Mouse (Mus musculus) heart, embryonic 11.5 days (tissue): Measurements from ENCODE around the gene Zzef1. TPM values are rescaled to one million over a fixed set of nuclear protein-coding genes. Genes with fewer than 3 reads are reported as not detected.

Source experiments
- ATAC-seq: fragments of 200-750 bp; cut with Nextera tagmentation; replicated peaks from 2 replicates; pipeline ENCODE4 v1.8.0; 2017; ENCODE audit warnings: moderate library complexity; ENCODE audit not compliant: insufficient number of reproducible peaks, low FRiP score, low TSS enrichment
- H3K27ac ChIP-seq: fragments of 300-500 bp; sonication (generic); 2 replicates; pipeline ENCODE4 v1.5.1; 2014; ENCODE audit warnings: mild to moderate bottlenecking, low read depth, low read length
- H3K27me3 ChIP-seq: fragments of 300-500 bp; sonication (generic); 2 replicates; pipeline ENCODE4 v1.6.1; 2014; ENCODE audit warnings: mild to moderate bottlenecking, low read length, mixed read lengths; ENCODE audit not compliant: control insufficient read depth, insufficient read depth
- H3K36me3 ChIP-seq: fragments of 300-500 bp; sonication (generic); 2 replicates; pipeline ENCODE4 v1.6.1; 2014; ENCODE audit warnings: mild to moderate bottlenecking, low read length, moderate library complexity, mixed read lengths; ENCODE audit not compliant: control insufficient read depth, insufficient read depth
- H3K4me1 ChIP-seq: fragments of 300-500 bp; sonication (generic); 2 replicates; pipeline ENCODE4 v1.6.1; 2014; ENCODE audit warnings: low read length; ENCODE audit not compliant: control insufficient read depth, insufficient read depth
- H3K4me2 ChIP-seq: fragments of 300-500 bp; sonication (generic); 2 replicates; pipeline ENCODE4 v1.6.1; 2014; ENCODE audit warnings: mild to moderate bottlenecking, moderate library complexity
- H3K4me3 ChIP-seq: fragments of 300-500 bp; sonication (generic); 2 replicates; pipeline ENCODE4 v1.5.1; 2014; ENCODE audit warnings: low read depth, low read length
- H3K9ac ChIP-seq: fragments of 300-500 bp; sonication (generic); 2 replicates; pipeline ENCODE4 v1.6.1; 2014; ENCODE audit warnings: mild to moderate bottlenecking, low read depth, low read length, moderate library complexity
- H3K9me3 ChIP-seq: fragments of 300-500 bp; sonication (generic); replicated peaks from 2 replicates; pipeline ENCODE4 v1.6.1; 2016; ENCODE audit warnings: low read length; ENCODE audit not compliant: control insufficient read depth
- WGBS: fragments of 180-500 bp; shearing (Covaris S2); extraction: QIAGEN DNeasy Blood & Tissue Kit; methylation state at CpG from one replicate; pipeline ENCODE4 v1.1.7; 2014; ENCODE audit not compliant: insufficient replicate concordance; 5-methylcytosine and 5-hydroxymethylcytosine counted together
- polyA plus RNA-seq: library from polyadenylated mRNA; unstranded; fragments of >200 nt; fragmentation: Nextera tagmentation; extraction: Ambion mirVana; gene quantifications from 2 replicates; pipeline ENCODE4 v1.2.1, GENCODE M21; 2014

Gene Zzef1
- polyA plus RNA-seq, 1 experiment from 2014 or later, result 7.9 TPM

DNA sequence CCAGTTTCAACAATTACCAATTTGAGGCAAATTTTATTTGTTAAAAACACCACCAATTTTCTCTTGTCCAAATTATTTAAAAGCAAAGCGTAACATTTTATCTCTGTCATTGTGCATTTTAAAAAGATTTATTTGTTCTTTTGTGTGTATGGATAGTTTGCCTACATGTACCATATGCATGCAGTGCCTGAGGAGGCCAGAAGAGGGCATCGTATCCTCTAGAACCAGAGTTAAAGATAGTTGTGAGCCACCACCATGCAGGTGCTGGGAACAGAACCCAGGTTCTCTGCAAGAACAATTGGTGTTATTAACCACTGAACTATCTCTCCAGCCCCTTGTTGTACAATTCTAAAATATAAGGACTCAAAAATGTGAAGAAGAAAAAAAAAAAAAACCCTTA lies 18.2 kb downstream of the Zzef1 start:
- Histone ChIP-seq H3K9me3 (no peaks in the 10 kb centered on the region), H3K27ac (no peak overlapping the region), H3K4me1 (no peaks in the 10 kb centered on the region), H3K36me3 (no peaks in the 10 kb centered on the region; the same call in 1 of the 2 replicates), H3K4me3 (no peak overlapping the region), H3K9ac (no peak overlapping the region), H3K4me2 (no peak overlapping the region), H3K27me3 (no peaks in the 10 kb centered on the region)
- no peak for ATAC-seq
- 79% methylated on average over 2 of the region's 2 CpGs for WGBS

DNA sequence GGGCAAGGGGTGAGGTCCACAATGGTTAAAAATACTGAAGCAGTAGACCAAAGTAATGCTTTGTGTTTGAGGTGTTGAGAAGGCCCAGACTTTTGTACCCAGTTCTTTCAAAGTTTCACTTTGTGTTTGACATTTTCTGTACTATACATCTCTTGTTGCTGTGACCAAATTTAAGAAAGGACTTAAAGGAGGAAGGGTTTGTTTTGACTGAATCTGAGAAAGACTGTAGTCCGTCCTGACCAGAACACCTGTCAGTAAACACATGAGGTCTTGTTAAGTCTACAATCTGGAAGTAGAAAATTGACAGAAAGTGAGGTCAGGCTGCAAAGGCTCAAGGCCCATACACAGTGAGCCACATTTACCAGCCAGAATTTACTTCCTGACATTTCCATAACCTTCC lies 20.8 kb downstream of the Zzef1 start:
- 97% methylated on average over 1 of the region's 1 CpGs for WGBS
- H3K4me1 ChIP-seq, result no peaks in the 10 kb centered on the region
- H3K36me3 ChIP-seq, result peaks cover 6% of the 10 kb centered on the region
- H3K9ac ChIP-seq, result no peak overlapping the region
- H3K4me2 ChIP-seq, result no peak overlapping the region
- no peak overlapping the region for H3K27ac ChIP-seq
- no peaks in the 10 kb centered on the region for H3K27me3 ChIP-seq
- no peak for ATAC-seq
- H3K9me3 ChIP-seq, result no peaks in the 10 kb centered on the region
- H3K4me3 ChIP-seq, result no peak overlapping the region

DNA sequence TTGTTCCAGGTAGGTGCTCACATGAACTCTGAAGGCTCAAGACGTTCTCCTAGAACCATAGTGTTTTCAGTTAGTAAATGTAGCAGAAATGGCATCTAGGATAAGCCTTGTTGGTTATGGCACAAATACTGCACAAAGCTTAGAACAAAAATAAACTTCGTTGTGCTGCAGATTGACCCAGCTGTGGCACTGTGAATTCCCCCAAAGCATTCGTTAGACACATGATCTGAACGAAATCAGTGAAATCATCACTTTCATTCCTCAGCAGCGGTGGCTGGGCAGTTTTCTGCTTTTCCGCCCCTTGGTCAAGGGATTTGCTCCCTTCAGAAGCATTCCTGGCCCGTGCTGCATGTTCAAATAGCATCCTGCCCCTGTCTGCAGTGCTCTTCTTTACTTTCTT lies 22.0 kb downstream of the Zzef1 start:
- H3K27ac ChIP-seq, result no peak overlapping the region
- peaks cover 6% of the 10 kb centered on the region for H3K36me3 ChIP-seq
- 87% methylated on average over 7 of the region's 7 CpGs for whole genome bisulfite sequencing
- no peaks in the 10 kb centered on the region for H3K27me3 ChIP-seq
- H3K9ac ChIP-seq, result no peak overlapping the region
- no peaks in the 10 kb centered on the region for H3K9me3 ChIP-seq
- no peak overlapping the region for H3K4me2 ChIP-seq
- no peaks in the 10 kb centered on the region for H3K4me1 ChIP-seq
- ATAC-seq, result no peak
- H3K4me3 ChIP-seq, result no peak overlapping the region

DNA sequence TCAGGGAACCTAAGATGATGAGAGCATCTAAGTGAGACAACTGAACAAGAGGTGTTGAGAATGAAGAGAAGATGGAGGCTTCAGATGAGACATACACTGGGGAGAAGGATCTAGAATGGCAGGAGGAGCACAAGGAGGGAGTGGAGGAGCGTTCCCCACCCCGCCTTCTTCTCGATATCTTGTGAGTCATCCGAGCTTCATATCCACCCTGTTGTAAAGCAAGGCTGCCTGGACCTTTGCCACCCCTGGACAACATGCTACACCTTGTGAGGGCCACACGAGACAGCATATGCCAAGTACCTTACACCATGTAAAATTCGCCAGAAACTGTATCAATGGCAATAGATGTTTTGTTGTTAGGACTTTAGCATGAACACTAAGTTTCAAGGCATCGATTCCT lies 25.0 kb downstream of the Zzef1 start:
- Histone ChIP-seq H3K9ac (no peak overlapping the region), H3K27ac (no peak overlapping the region), H3K4me2 (no peak overlapping the region), H3K36me3 (peaks cover 10% of the 10 kb centered on the region), H3K27me3 (no peaks in the 10 kb centered on the region), H3K4me1 (no peaks in the 10 kb centered on the region), H3K9me3 (no peaks in the 10 kb centered on the region), H3K4me3 (no peak overlapping the region)
- 89% methylated on average over 7 of the region's 7 CpGs for WGBS
- no peak for ATAC-seq

DNA sequence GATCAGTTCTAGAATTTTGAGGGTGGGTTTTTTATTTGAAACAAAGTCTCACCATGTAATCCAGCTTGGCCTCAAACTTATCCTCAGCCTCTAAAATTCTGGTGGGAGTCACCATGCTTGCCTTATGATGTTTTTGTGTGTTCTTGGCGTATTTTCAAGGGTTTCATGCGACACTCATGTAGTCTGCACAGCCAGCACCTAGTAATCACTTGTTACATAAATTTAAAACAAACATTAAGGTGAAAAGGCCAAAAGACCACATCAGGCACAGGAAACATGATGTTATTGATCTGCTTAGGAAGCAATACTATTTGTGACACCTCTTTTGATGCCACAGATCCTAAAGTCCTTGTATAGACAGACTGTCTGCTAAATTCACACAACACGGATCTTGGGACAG lies 33.8 kb downstream of the Zzef1 start:
- 78% methylated on average over 3 of the region's 3 CpGs for WGBS
- H3K27ac ChIP-seq, result no peak overlapping the region
- no peaks in the 10 kb centered on the region for H3K9me3 ChIP-seq
- H3K36me3 ChIP-seq, result peaks cover 14% of the 10 kb centered on the region
- no peak overlapping the region for H3K9ac ChIP-seq
- no peaks in the 10 kb centered on the region for H3K27me3 ChIP-seq
- no peaks in the 10 kb centered on the region for H3K4me1 ChIP-seq
- ATAC-seq, result no peak
- H3K4me3 ChIP-seq, result no peak overlapping the region
- H3K4me2 ChIP-seq, result no peak overlapping the region

DNA sequence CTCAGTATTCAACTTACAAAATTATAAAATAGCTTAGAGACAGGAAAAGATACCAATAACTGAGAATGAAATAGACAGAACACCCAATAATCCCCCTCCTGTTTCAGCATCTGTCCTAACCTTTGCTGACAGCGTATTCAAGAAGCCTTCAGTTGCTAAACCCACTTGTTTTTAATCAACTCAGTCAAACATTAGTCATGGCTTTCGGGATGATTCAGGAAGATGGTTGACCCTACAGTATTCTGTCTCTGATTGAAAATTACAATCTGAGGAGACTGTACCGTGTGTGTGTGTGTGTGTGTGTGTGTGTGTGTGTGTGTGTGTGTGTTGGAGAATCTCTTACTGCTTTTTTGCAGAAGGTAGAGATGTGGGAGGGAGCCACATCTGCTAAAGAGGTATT lies 46.7 kb downstream of the Zzef1 start:
- Histone ChIP-seq H3K9me3 (no peaks in the 10 kb centered on the region), H3K9ac (no peak overlapping the region), H3K4me3 (no peak overlapping the region), H3K27ac (no peak overlapping the region), H3K4me2 (no peak overlapping the region), H3K36me3 (peaks cover 2% of the 10 kb centered on the region; the same call in 1 of the 2 replicates), H3K27me3 (no peaks in the 10 kb centered on the region), H3K4me1 (no peaks in the 10 kb centered on the region)
- no peak for ATAC-seq
- 81% methylated on average over 3 of the region's 3 CpGs for WGBS

DNA sequence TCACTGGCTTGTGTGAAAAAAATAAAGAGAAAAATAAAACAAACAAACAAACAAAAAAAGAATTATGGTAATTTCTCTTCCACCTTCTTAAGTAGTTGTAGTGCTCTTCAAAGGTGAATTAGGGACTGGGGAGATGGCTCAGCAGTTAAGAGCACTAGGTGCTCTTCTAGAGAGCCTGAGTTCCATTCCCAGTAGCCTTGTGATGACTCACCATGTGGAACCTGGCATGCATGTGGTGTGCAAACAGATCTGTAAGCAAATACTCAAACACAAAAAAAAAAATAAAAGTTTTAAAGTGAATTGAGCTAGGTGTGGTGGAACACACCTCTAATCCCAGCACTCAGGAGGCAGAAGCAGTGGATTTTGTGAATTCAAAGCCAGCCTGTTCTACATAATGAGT lies 47.5 kb downstream of the Zzef1 start:
- ATAC-seq, result no peak
- Histone ChIP-seq H3K4me1 (no peaks in the 10 kb centered on the region), H3K9ac (no peak overlapping the region), H3K27me3 (no peaks in the 10 kb centered on the region), H3K36me3 (peaks cover 5% of the 10 kb centered on the region; the same call in 1 of the 2 replicates), H3K9me3 (no peaks in the 10 kb centered on the region), H3K27ac (no peak overlapping the region), H3K4me3 (no peak overlapping the region), H3K4me2 (no peak overlapping the region)

DNA sequence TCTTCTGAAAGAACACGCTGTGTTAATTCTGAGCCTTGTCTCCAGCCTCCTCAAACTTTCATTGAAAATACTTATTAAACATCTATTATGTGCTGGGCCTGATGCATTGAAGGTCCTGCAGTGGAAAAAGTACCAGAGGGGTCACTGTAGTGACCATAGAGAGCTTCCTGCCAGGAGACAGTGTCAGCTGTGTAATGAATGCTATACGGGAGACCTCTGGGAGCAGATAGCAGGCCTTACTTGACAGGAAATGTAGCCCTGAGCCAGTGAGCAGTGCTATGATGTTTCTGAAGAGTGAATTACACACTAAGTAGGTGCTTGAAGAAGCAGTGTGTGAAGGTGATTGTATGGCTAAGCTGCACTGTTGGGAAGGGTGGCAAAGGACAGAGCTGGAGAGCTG lies 49.5 kb downstream of the Zzef1 start:
- H3K9ac ChIP-seq, result no peak overlapping the region
- H3K36me3 ChIP-seq, result peaks cover 5% of the 10 kb centered on the region; the same call in 1 of the 2 replicates
- H3K4me2 ChIP-seq, result no peak overlapping the region
- H3K4me1 ChIP-seq, result no peaks in the 10 kb centered on the region
- H3K27me3 ChIP-seq, result no peaks in the 10 kb centered on the region
- 76% methylated on average over 2 of the region's 2 CpGs for WGBS
- H3K9me3 ChIP-seq, result no peaks in the 10 kb centered on the region
- no peak overlapping the region for H3K4me3 ChIP-seq
- no peak for ATAC-seq
- H3K27ac ChIP-seq, result no peak overlapping the region

DNA sequence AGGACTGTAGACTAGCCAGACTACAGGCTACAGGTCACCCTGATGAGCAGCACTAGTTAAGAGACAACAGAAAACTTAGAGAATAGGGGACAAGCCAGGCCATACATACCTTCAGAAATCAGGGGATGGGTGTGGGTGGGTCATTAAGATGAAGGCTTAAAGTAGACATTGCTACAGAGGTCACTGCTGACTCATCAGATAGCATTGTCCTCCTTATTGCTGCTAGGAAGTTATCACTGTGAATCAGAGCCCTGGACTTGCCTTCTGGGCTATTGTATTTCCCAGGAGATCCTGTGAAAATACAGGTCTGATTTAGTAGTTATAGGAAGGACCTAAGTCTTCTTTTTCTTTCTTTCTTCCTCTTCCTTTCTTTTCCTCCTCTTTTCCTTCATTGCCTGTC lies 50.7 kb downstream of the Zzef1 start:
- no peak overlapping the region for H3K27ac ChIP-seq
- peaks cover 5% of the 10 kb centered on the region; the same call in 1 of the 2 replicates for H3K36me3 ChIP-seq
- no peak overlapping the region for H3K4me2 ChIP-seq
- no peaks in the 10 kb centered on the region for H3K4me1 ChIP-seq
- no peaks in the 10 kb centered on the region for H3K9me3 ChIP-seq
- no peak overlapping the region for H3K9ac ChIP-seq
- ATAC-seq, result no peak
- H3K4me3 ChIP-seq, result no peak overlapping the region
- H3K27me3 ChIP-seq, result no peaks in the 10 kb centered on the region
